Mouse (Mus musculus): ENCODE data around the gene Slc6a12.

DNA sequence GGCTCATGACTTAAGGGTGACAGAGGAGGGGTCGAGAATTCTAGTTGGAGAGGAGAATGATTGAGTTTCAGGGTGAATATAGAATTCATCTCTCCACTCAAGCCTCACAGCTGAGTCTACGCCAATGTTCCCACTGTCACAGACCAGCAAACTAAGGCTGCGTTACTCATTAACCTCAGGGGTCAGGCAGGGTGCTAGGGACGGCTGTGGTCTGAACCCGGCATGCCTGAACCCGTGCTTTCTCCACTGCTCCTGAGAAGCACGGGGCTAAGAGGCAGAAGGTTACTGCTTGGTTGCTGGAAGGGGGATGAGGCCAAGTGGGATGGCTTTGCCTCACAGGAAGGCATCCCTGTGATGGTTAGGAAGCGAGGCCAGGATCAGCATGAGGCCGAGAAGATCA, 42.4 kb upstream of the Slc6a12 start:
- TF ChIP-seq MAX (IDR thresholded peaks at IDR 0.05; ENCODE audit: low read length) (no peak), CTCF (IDR thresholded peaks at IDR 0.05 in 2 of 3, conservative IDR thresholded peaks at IDR 0.05 in 1 of 3; ENCODE audit: control insufficient read depth in 1 of 3, insufficient read depth in 1 of 3, low read depth in 2 of 3, low read length in 3 of 3, poor library complexity in 1 of 3, severe bottlenecking in 1 of 3) (no peak), POLR2A (IDR thresholded peaks at IDR 0.05; ENCODE audit: control insufficient read depth in 1 of 2, insufficient read depth in 1 of 2, low read depth in 1 of 2, low read length in 2 of 2, poor library complexity in 1 of 2) (no peak), UBTF (IDR thresholded peaks at IDR 0.05; ENCODE audit: borderline replicate concordance, insufficient read depth, low read depth, low read length) (no peak), RCOR1 (IDR thresholded peaks at IDR 0.05; ENCODE audit: low read depth, low read length) (no peak), NELFE (IDR thresholded peaks at IDR 0.05; ENCODE audit: low read depth, low read length) (no peak), ZKSCAN1 (IDR thresholded peaks at IDR 0.05; ENCODE audit: low read depth, low read length) (no peak)
